Mouse (Mus musculus): ENCODE data around the gene Smo. TPM values are rescaled to one million over a fixed set of nuclear protein-coding genes. Genes with fewer than 3 reads are reported as not detected.
A peak's percentile ranks its signal among the peaks of the same experiment; 100 is the strongest.

The Smo gene
- polyA plus RNA-seq, 1 experiment from 2014 or later, result 58.5 TPM

GRCm38 (mm10) chr6:29704143-29704542 is 31.2 kb upstream of the Smo start:
- Histone ChIP-seq H3K4me2 (replicated peaks) (no peak overlapping the region), H3K27ac (no peak overlapping the region)
- 82% methylated on average over 5 of the region's 5 CpGs for WGBS

GRCm38 (mm10) chr6:29707902-29708301 is 27.4 kb upstream of the Smo start:
- Histone ChIP-seq H3K4me3 (no peak overlapping the region), H3K9ac (no peak overlapping the region), H3K27ac (peak overlapping the region; percentile 28; the same call in 1 of the 2 replicates), H3K36me3 (no peaks in the 10 kb centered on the region), H3K4me1 (peaks cover 19% of the 10 kb centered on the region), H3K9me3 (no peaks in the 10 kb centered on the region), H3K27me3 (no peaks in the 10 kb centered on the region; the same call in 1 of the 2 replicates), H3K4me2 (replicated peaks) (no peak overlapping the region)
- WGBS, result 14% methylated on average over 2 of the region's 2 CpGs
- no peak for ATAC-seq (ENCODE audit: low FRiP score, low read depth)

More at GRCm38 (mm10) chr6:29704143-29704542, 31.2 kb upstream of the Smo start:
- no peak overlapping the region for H3K9ac ChIP-seq
- peaks cover 6% of the 10 kb centered on the region; the same call in 1 of the 2 replicates for H3K4me1 ChIP-seq
- no peaks in the 10 kb centered on the region for H3K9me3 ChIP-seq
- no peaks in the 10 kb centered on the region for H3K27me3 ChIP-seq
- ATAC-seq (ENCODE audit: low FRiP score, low read depth), result no peak
- H3K36me3 ChIP-seq, result no peaks in the 10 kb centered on the region
- no peak overlapping the region for H3K4me3 ChIP-seq

DNA sequence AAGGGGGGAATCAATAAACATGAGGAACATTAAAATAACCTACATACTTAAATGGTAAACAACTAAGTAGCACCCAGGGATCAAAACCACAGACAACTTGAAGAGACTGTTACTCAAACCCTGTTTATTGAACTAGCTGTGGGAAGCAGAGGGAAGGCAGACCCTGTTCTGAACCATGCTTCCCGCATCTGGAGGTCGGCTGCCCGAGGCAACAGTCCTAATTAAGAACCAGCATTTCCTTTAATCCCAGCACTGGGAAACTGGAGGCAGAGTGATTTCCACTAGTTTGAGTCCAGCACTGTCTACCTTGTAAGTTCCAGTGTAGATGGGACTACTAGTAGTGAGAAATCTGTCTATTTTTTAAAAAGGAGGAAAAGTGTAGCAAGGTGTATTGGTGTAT is 24.0 kb upstream of the Smo start:
- no peak for ATAC-seq (ENCODE audit: low FRiP score, low read depth)
- Histone ChIP-seq H3K4me3 (no peak overlapping the region), H3K9me3 (no peaks in the 10 kb centered on the region), H3K4me2 (replicated peaks) (no peak overlapping the region), H3K27ac (no peak overlapping the region), H3K27me3 (no peaks in the 10 kb centered on the region; the same call in 1 of the 2 replicates), H3K4me1 (peaks cover 19% of the 10 kb centered on the region), H3K36me3 (no peaks in the 10 kb centered on the region), H3K9ac (no peak overlapping the region)
- WGBS, result 20% methylated on average over 3 of the region's 3 CpGs

GRCm38 (mm10) chr6:29712011-29712584 is 23.2 kb upstream of the Smo start:
- Histone ChIP-seq H3K9me3 (no peaks in the 10 kb centered on the region), H3K27ac (no peak overlapping the region), H3K27me3 (no peaks in the 10 kb centered on the region; the same call in 1 of the 2 replicates), H3K4me1 (peaks cover 26% of the 10 kb centered on the region), H3K4me3 (no peak overlapping the region), H3K4me2 (replicated peaks) (no peak overlapping the region), H3K9ac (no peak overlapping the region), H3K36me3 (no peaks in the 10 kb centered on the region)
- WGBS, result 41% methylated on average over 3 of the region's 3 CpGs
- ATAC-seq (ENCODE audit: low FRiP score, low read depth), result no peak

- no peaks in the 10 kb centered on the region for H3K36me3 ChIP-seq
- ATAC-seq (ENCODE audit: low FRiP score, low read depth), result no peak
- H3K9ac ChIP-seq, result no peak overlapping the region; the same call in 1 of the 2 replicates
- H3K4me1 ChIP-seq, result peaks cover 38% of the 10 kb centered on the region
- H3K4me3 ChIP-seq, result no peak overlapping the region
- no peak overlapping the region for H3K27ac ChIP-seq
- no peaks in the 10 kb centered on the region for H3K9me3 ChIP-seq
- H3K27me3 ChIP-seq, result no peaks in the 10 kb centered on the region
- WGBS, result 67% methylated on average over 10 of the region's 10 CpGs
- H3K4me2 ChIP-seq (replicated peaks), result no peak overlapping the region; the same call in 1 of the 2 replicates
Observed at GRCm38 (mm10) chr6:29716624-29717365, 18.5 kb upstream of the Smo start.

DNA sequence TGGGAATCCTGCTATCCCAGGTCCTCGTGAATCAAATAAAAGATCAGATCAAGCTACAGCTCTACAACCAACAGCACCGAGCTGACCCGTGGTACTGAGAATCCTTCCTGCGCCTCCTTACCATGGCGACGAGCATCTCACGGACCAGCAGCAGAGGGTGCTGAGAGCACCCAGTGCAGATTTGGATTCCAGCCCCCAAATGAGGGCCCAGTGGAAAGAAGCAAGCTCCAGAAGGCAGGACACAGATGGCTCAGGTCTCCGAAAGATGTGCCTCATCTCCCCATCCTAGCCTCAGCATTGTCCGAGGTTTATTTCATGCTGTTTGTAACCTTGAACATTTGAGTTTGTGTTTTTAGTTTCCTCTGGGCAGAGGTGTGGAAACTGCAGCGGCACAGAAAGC is 17.8 kb upstream of the Smo start:
- peak overlapping the region; percentile 56; the same call in 1 of the 2 replicates for H3K9ac ChIP-seq
- no peaks in the 10 kb centered on the region for H3K36me3 ChIP-seq
- H3K27ac ChIP-seq, result peak overlapping the region; percentile 78; the same call in 1 of the 2 replicates
- H3K4me2 ChIP-seq (replicated peaks), result peak overlapping the region; percentile 61
- H3K9me3 ChIP-seq, result no peaks in the 10 kb centered on the region
- ATAC-seq (ENCODE audit: low FRiP score, low read depth), result no peak
- H3K27me3 ChIP-seq, result no peaks in the 10 kb centered on the region
- H3K4me3 ChIP-seq, result no peak overlapping the region
- 63% methylated on average over 10 of the region's 10 CpGs for WGBS
- peaks cover 38% of the 10 kb centered on the region for H3K4me1 ChIP-seq

DNA sequence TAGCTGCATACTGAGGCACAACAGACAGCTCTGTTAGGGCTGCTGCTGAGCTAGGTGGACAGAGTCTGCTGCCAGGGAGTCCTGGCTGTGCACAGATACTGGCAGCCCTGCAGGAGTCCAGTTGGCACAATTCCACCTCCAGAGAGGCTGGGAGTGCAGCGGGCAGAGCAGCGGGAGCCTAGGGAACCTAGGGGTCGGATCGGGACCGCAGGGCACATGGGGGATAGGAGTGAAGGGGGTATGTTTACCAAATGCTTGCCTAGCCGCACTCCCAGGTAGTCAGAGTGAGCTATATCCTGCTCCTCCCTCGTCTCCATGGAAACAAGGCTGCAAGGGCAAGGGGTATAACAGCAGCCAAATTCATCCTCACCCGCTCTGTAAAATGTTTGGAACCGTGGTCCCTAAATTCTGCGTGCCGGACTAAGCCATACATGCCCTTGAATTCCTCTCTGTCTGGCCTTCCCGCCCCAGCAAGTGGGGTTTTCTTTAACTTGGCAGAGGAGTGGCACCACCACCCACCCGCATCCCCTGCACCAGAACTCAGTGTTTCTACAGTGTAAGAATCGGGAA is 17.3 kb upstream of the Smo start:
- Histone ChIP-seq H3K4me3 (peak overlapping the region; percentile 34), H3K4me1 (peaks cover 41% of the 10 kb centered on the region), H3K4me2 (replicated peaks) (peak overlapping the region; percentile 61), H3K9ac (peak overlapping the region; percentile 56; the same call in 1 of the 2 replicates), H3K9me3 (no peaks in the 10 kb centered on the region), H3K27ac (peak overlapping the region; percentile 78; the same call in 1 of the 2 replicates), H3K27me3 (no peaks in the 10 kb centered on the region), H3K36me3 (no peaks in the 10 kb centered on the region)
- WGBS, result 14% methylated on average over 14 of the region's 14 CpGs
- peak; percentile 45 for ATAC-seq (ENCODE audit: low FRiP score, low read depth)

- Histone ChIP-seq H3K9me3 (no peaks in the 10 kb centered on the region), H3K4me1 (peaks cover 41% of the 10 kb centered on the region), H3K4me3 (peak overlapping the region; percentile 34), H3K4me2 (replicated peaks) (peak overlapping the region; percentile 61), H3K36me3 (no peaks in the 10 kb centered on the region), H3K9ac (peak overlapping the region; percentile 62), H3K27ac (peak overlapping the region; percentile 78), H3K27me3 (no peaks in the 10 kb centered on the region)
- ATAC-seq (ENCODE audit: low FRiP score, low read depth), result peak; percentile 82
- under 1% methylated on average over 15 of the region's 15 CpGs for WGBS
Observed at GRCm38 (mm10) chr6:29718894-29719329, 16.4 kb upstream of the Smo start.

DNA sequence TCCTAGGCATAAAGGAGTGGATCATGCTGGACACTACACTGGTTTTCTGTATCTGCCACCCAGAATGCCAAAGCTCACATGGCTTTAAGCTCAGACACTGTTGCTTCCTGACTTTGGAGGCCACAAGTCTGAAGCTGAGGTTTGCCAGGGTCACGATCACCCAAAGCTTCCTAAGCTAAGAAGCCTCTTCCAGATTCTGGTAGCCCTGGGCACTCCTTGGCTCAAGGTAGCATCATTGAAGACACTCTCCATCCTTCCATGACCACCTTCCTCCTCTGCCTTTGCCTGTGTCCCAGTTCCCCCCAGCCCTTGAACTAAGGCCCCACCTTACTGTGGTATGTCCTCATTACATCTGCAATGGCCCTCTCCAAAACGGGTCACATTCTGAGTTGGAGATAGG is 13.4 kb upstream of the Smo start:
- Histone ChIP-seq H3K27me3 (no peaks in the 10 kb centered on the region), H3K9ac (no peak overlapping the region), H3K4me1 (peaks cover 35% of the 10 kb centered on the region), H3K27ac (no peak overlapping the region), H3K9me3 (no peaks in the 10 kb centered on the region), H3K4me3 (no peak overlapping the region), H3K36me3 (no peaks in the 10 kb centered on the region), H3K4me2 (replicated peaks) (no peak overlapping the region)
- ATAC-seq (ENCODE audit: low FRiP score, low read depth), result no peak
- 67% methylated on average over 2 of the region's 2 CpGs for WGBS

- no peak for ATAC-seq (ENCODE audit: low FRiP score, low read depth)
- H3K9ac ChIP-seq, result no peak overlapping the region
- 66% methylated on average over 1 of the region's 1 CpGs for WGBS
- H3K4me2 ChIP-seq (replicated peaks), result no peak overlapping the region
- no peak overlapping the region for H3K27ac ChIP-seq
- no peak overlapping the region for H3K4me3 ChIP-seq
- H3K9me3 ChIP-seq, result no peaks in the 10 kb centered on the region
- no peaks in the 10 kb centered on the region for H3K36me3 ChIP-seq
- H3K27me3 ChIP-seq, result no peaks in the 10 kb centered on the region
- H3K4me1 ChIP-seq, result 0 out of 2 replicates have a peak, but pooled peaks cover 3% of the 10 kb centered on the region
Observed at GRCm38 (mm10) chr6:29726576-29727200, 8.6 kb upstream of the Smo start.

- H3K4me1 ChIP-seq, result 0 out of 2 replicates have a peak, but pooled peaks cover under 1% of the 10 kb centered on the region
- no peak overlapping the region for H3K9ac ChIP-seq
- no peaks in the 10 kb centered on the region for H3K9me3 ChIP-seq
- H3K27me3 ChIP-seq, result no peaks in the 10 kb centered on the region
- H3K27ac ChIP-seq, result no peak overlapping the region
- WGBS, result 84% methylated on average over 3 of the region's 3 CpGs
- H3K4me3 ChIP-seq, result no peak overlapping the region
- H3K36me3 ChIP-seq, result no peaks in the 10 kb centered on the region
- no peak for ATAC-seq (ENCODE audit: low FRiP score, low read depth)
- no peak overlapping the region for H3K4me2 ChIP-seq (replicated peaks)
Observed at GRCm38 (mm10) chr6:29728035-29728434, 7.3 kb upstream of the Smo start.

DNA sequence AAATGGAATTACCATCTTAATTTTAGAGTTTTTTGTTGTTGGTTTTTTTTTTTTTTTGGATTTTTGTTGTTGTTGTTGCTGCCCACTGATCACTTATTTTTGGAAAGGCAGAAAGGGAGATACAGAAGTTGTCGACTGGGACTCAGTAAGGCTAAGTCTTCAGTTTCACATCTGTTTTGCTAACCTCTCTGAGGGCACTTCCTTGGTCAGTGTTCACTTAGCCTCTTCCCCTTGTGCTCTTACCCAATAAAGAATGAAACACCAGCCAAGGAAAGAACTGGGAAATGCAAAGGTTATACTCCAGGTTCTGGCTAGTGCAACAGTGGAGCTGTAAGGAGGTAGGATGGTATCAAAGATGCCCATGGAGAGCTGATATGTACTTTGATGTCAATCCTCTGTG is 5.8 kb upstream of the Smo start:
- Histone ChIP-seq H3K4me1 (peaks cover 2% of the 10 kb centered on the region; the same call in 1 of the 2 replicates), H3K9me3 (no peaks in the 10 kb centered on the region), H3K4me3 (no peak overlapping the region), H3K4me2 (replicated peaks) (no peak overlapping the region), H3K36me3 (no peaks in the 10 kb centered on the region), H3K27ac (no peak overlapping the region), H3K9ac (no peak overlapping the region), H3K27me3 (no peaks in the 10 kb centered on the region)
- ATAC-seq (ENCODE audit: low FRiP score, low read depth), result no peak
- WGBS, result 71% methylated on average over 1 of the region's 1 CpGs
